Mouse (Mus musculus) gastrocnemius, postnatal 4 days (tissue): ENCODE results near the gene Gm20388. TPM values are rescaled to one million over a fixed set of nuclear protein-coding genes. Genes with fewer than 3 reads are reported as not detected.
A peak's percentile ranks its signal among the peaks of the same experiment; 100 is the strongest.

Experiments used
- DNase-seq, 2 experiments: peaks; one replicate each; pipeline ENCODE4 v3.0.0; 2021 to 2022; ENCODE audit warnings: low spot score in 2 of 2, mixed read lengths in 2 of 2
- total RNA-seq, 2 experiments: library from RNA; stranded (reverse); gene quantifications; 2 replicates each; pipeline ENCODE4 v1.2.3; 2021

Gene Gm20388
- total RNA-seq, 2 experiments from 2014 or later = 12.8 to 22.8 TPM

DNA sequence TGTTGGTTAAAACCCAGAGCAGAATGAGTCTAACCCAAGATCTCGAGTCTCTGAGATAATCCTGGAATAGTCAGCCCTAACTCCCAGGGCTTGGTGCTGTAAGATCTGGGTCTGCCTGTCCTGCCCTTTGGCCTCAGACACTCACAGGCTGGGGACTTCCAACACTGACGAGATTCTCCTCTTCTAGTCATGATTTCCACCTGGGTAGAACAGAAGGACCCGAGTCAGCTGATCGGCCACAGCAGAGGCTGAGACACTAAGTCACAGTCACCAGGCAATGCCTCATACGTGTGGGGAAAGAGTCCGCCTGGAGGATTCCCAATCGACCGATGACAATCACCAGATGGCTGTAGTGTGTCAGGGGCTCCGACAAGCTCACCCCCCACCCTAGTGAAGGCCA lies 3785.5 kb downstream of the Gm20388 start:
- no peak for DNase-seq

DNA sequence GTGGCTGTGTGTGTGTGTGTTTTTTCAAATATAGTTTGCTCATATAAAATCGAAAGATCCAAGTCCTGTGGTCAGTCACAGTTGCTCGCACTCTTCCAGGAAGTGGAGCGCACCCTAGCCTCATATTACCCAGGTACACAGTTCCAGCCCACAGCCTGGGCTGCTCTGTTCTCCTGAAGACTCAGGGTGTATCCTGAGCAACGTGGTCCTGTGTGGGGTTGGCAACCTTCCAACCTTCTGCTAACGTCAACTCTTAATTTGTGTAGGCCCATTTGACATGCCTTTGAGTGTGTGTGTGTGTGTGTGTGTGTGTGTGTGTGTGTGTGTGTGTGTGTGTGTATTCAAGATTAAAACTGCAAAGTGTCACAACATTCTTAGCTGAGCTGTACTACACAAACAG lies 3786.7 kb downstream of the Gm20388 start:
- no peak for DNase-seq

DNA sequence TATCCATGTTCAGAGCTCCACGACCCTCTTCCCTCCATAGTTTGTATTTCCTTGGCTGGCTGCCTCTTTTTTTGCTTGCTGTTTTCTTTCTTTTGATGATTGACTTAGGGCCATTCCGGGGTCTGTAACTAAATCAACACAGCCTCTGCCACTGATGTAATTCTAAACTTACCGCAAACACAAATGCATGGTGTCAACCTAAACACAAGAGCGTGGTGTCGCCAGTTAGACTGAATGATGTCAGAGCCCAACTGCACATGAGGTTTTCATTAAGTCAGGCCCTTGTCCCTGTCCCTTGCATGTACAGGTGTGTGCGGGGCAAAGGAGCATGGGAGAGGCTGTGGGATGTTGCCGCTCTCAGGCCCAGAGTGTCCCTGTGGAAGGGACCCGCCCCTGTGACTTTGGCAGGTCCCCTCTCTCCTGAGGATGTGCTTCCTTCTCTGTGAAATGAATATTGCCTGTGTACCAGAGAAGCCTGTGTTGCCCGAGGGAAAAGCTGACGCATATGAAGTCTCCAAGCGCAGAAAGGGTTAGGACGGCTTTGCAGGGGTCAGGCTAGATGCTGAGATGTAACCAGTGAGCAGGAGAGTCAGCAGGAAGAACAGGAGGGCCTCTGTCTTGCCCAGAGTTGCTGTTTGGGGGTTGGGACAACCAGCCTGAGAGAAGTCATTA lies 3789.9 kb downstream of the Gm20388 start:
- DNase-seq = no peak

DNA sequence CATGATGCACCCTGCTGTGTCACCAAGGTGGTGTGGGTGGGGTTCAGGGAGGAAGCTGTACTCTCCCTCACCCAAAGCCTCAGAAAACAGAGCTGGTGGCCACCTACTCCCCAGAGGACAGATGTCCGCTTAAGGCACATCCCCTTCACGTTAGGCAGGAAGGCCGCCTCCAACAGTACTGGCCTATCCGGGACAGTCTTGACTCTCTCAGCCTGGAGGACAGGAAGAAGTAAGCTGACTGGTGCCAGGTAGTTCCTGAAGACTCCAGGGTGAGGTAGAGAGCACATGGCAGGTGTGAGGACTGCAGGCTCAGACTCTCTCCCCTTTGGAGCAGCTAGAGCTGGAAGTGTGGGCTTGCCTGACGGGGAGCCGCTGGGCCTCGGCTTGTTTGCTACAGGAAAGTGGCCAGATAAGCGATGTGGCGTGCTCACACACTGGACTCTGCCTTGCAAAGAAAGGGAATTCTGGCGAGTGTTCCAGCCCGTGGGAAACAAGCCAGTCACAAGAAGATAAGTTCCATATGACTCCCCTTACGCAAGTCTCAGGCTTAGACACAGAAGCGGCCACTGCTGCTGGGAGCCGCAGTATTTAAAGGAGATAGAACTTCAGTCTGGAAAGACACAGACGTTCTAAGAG lies 3791.4 kb downstream of the Gm20388 start:
- peak in 1 of 2 experiments; percentile 63 for DNase-seq

DNA sequence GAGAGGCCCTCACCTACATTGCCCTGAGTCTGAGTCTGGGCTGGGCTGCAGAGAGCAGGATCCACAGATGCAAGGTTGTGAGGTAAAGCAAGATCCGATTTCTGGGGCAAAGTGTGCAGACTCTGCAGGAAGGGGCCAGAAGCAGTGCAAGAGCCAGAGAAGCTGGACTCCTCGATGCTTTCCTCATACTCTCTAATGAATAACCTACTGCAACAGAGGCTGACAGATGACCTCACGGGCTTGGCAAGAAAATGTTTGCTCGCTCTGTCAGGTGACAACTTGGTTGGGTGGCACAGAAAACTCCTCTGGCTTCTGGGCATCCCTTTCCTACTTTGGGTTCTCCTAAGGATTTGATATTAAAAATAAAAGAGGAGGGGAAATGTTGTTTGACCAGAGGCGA lies 3794.7 kb downstream of the Gm20388 start:
- DNase-seq = no peak

DNA sequence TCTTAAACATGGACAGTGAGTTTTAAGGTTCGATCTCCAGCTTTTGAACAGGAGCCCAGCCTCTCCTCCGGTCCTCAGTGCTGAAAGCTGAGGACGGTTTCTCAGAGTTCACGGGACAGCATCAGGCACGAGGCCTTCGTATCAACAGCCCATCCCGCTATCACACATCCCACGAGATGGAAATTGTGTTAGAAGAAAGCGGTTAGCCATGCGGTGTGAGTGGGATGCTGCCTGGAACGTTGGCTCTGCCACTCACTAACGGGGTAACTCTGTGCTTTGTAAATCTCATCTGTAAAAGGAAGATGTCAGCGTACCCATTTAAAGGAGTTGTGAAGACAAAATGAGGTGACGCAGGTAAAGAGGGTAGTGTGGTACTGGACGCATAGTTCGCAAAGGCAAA lies 3796.5 kb downstream of the Gm20388 start:
- no peak for DNase-seq

DNA sequence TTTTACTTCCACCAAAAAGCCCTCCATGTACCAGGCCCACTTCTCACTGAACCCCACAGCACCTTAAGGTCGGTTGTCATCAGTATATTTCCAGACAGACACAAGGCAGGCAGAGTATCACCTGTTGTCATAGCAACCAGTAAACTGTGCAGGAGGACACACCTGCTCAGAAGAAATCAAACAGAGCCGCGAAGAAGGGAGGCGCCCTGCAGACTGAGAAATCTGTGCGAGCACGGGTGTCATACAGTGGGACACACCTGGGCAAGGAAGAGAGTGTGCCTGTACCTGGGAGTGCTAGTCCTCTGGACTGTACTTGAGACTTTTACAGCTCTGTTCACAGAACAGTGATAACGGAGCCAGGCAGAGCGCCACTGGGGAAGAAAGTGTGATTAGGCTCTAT lies 3798.1 kb downstream of the Gm20388 start:
- no peak for DNase-seq

DNA sequence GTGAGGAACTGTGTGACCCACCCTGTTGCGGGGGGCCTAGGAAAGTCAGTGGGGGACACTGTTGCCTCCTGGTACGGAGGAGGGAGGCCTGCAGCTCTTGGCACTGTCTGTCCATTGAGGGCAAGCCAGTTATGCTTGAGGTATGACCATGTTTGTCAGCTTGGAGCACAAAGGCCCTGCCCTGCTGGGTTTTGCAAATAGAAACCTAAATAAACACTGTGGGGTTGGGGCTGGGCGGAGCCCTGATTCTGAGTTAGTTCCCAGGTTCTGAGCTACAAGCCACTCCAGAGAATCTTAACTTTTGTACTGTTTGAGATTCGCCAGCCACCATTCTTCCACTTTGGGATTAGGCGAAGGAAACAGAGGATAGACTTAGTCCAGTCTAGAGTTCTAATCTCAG lies 3799.7 kb downstream of the Gm20388 start:
- DNase-seq = no peak

DNA sequence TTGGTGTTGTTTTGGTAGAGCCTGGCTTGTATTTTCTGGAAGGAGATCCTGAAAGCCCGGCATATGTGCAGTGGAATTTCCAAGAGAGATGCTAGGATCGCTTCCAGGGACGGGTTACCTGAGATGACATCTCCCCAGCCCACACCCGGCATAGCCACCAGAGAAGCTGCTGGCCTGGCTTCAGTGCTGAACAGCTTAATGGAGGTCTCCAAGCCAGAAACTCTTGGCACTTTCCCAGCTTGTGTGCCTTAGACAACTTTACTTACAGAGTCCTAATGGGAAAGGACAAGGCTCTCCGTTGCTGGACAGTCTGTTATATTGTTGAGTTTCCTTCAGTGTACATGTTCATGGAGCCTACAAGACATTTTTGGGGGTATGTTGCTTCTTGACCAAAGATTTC lies 3803.8 kb downstream of the Gm20388 start:
- DNase-seq = no peak

DNA sequence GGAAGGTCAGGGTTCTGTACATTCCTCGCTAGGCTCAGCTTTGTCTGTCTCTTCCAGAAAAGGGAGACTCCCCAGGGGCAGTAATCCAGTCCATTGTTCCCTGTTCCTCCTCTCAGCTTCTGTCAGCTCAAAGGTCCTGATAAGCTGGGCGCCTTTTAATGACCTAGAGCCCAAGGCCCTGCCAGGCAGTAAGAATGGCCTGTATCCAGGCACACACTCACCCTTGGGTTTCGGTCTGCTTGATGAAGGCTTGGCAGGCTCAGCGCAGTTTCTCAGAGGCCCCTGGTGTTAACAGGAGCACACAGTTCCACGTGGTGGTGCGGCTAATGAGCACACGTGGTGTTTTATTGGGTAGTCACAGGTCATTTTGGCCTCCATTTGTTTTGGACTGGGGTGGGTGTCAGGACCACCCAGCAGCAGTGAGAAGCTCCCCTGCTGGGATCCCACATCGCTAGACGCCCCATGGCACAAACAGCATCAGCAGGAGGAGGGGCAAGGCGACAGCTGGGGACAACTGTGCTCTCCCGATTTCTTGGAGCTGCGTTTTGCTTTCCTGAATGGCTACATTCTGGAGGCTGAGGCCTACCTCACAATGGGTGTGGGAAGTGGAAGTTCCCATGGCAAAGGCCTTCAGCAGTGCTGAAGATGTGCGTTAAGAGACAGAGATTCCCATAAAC lies 3805.4 kb downstream of the Gm20388 start:
- no peak for DNase-seq

DNA sequence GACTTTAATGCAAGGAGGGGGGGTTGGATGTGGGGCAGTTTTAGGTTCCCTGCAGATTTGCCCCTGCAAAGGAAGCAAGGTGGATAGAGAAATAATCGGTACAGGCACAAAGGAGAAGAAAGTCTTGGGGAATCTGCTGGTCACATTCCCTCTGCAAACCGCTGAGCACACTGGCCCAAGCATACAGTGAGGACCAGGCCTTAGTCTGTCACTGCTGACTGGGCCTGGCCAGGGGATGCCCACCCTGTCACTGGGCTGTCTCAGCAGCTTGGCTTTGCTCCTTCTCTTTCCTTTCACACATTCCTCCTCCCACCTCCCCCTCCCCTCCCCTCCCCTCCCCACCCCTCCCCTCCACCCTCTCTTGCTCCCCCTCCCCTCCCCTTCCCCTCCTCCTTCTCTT lies 3806.5 kb downstream of the Gm20388 start:
- no peak for DNase-seq

DNA sequence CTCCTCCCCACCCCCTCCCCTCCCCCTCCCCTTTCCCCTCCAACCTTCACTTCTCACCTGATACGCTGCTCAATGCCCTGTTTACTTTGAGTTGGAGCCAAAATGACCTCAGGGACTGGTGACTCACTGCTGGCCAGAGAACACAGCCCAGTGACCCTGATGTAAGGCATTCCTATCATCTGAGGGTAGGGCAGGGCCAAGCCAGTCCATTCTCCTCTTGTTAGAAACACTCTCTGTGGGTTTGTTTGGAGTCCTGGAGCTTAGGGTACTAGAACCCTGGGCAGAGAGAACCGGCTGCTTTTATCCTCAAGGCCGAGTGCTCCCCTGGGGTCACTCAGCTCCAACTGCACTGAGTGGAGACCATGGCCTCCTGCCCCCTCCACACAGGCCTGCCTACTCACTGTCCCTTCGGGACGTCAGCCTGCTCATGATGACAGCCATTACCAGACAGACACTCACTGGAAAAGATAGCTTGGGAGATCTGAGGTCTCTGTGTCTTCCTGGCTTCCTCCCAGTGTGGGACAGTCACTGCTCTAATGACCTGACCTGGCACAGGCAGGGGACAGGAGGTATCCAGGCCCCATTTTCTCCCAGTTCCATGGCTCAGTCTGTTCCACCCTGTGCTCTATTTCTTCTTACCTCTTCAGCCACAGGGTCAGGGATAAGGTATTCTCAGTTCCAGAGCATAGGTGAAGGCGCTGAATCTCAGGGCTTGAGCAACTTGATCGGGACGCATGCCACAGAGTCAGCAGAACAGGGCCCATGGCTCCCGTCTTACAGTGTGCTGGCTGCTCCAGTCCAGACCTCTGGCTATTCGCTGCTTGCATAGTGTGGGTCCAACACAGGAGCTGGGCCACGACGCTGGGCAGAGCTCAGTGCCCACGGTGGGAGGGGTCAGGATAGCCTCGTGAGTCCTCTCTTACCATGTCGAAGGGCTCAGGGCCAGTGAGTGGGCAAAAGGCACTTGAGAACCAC lies 3807.2 kb downstream of the Gm20388 start:
- DNase-seq = peak in 1 of 2 experiments; percentile 27

DNA sequence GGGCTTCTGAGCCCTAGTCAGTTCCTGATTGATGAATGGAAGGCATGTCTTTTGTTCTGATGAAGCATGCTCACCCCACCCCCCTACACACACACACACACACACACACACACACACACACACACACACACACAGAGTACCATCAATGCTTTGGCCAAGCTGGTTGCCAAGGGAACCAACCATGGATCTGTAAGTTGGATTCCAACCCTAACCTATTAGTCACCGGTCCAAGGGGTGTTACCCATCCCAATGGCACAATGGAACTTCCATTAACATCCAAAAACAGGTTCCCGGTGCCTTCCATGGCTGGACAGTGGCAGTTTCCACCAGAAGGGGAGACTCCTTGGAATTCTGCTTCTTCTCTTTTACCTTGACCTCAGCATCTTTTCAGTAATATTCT lies 3808.1 kb downstream of the Gm20388 start:
- DNase-seq = no peak

DNA sequence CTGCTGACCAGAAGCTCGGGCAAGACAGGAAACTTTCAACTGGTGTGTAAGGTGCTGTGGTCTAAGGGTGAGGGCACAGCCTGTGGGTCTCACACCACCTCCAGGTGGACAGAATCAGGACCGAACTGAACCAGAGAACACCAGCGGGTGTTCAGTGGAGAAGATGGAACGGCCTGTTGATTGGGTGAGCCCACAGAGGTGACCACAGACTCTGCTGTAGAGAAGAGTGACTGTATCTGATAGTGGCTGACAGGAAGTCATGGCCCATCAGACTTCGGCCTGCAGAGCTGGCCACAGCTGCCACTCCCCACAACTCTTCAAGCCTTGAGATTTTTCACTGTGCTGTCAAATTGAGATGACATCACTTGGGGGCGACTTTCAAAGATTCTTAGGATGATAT lies 3808.6 kb downstream of the Gm20388 start:
- DNase-seq = no peak

DNA sequence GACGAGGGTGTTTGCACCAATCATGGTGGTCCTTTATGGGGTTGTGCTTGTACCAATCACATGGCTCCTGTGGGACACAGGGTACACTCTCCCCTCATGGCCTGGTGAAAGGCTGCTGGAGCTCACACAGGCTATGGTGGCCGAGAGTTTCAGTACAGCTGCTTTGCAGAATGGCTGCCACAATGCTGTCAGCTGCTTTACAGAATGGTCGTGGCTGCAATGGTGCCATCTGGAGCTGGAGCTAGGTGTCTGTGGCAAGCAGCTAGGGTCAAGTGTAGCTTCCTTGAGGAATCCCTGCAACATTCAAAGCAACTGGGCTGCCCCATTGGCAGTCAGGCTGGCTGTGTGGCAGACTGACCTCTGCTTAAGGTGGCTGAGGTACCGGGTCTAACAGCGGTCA lies 3809.2 kb downstream of the Gm20388 start:
- no peak for DNase-seq

DNA sequence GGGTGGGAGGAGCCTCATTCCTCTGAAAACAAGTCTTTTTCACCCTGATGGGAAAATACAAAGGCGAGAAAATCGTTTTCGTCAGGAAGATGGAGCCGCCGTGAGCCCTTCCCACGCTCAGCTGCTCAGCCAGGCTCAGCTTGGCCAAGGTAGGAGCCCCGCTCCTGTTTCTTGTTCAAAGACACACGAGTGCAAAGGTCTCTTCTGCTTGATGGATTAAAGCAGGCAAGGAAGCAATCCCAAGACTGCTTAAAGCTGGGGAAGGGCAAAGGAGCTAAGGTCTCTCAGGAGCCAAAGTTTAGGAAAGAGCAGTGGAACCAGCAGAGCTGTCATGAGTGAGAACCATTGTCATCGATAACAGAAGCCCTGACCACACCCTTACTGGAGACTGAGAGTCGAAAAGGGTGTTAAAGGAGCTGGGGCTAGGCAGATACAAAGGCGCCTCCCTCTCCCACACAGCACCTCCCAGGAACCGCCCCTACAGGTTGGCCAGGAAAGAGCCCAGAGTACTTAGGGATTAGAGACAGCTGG lies 3809.9 kb downstream of the Gm20388 start:
- DNase-seq = no peak

DNA sequence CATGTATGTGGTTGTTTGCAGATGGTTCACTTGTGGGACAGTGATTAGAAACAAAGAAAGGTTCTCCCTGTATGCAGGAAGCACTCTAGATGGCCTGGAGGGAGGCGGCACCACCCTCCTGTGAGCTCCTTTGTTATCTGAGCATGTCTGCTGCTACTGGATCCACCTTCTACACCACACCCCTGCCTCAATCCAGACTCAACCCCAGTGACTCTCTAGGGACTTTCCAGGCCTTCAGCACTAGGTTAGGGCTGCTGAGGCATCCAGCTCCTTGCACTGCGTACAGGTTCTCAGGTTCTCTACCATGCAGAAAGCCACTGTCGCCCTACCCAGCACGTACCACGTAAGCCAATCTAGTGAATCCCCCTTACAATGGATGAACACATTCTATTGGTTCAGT lies 3811.6 kb downstream of the Gm20388 start:
- no peak for DNase-seq

DNA sequence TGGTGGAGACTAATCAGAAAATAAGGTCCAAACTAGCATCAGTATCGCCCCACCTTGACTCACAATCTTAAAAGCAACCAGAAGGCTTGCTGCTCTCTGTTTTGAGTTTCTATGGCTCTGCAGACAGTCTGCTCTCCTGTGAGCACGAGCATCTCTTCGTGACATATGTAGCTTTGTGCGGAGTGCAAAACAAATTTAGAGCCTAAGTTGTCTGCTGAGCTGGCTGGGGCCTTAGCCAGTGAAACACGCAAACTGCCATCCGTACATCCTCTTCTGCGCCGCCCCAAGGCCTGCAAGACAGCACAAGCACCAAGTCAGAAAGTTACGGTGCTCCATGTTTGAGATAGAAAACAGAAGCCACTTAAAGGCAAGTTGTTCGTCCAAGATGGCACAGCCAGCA lies 3814.1 kb downstream of the Gm20388 start:
- DNase-seq = no peak

DNA sequence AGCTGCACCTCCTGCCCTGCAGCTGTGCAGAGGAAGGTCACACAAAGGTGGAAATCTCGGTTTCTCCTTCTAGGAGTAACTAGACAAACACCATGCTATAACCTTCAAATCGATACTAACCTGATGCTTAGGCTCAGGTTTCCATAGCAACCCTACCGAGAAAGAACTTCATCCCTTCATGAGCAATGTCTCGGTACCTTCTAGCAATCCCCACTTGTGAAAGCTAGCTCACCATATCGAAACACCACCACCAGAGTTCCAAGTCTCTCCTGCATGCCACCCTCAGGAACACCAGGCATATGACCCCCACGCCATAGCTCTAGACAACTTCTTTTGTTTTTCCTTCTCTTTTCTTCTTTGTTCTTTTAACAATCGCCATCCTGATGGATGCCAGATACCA lies 3814.6 kb downstream of the Gm20388 start:
- no peak for DNase-seq

DNA sequence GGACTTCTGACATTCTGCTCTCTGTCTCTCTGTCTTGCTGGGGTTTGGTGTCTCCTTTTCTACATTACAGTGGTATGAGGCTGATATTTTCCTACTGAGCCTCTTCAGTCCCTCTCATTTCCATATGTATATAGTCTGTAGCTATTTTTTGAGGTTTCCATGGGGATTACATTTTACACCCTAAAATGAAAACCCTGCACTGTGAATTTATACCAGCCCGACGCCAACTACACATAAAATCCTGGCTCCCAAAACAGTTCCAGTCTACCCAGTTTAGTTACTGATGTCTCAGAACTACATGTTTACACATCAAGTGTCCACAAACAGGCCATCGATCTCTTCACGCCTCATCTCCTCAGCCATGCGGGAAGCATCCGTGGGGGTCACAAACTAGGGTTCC lies 3816.1 kb downstream of the Gm20388 start:
- DNase-seq = no peak
